Mouse (Mus musculus) liver, embryonic 13.5 days (tissue): ENCODE results near the gene Gm20481. TPM values are rescaled to one million over a fixed set of nuclear protein-coding genes. Genes with fewer than 3 reads are reported as not detected.
"Not testable (repeated sequence)": the region's sequence is repeated elsewhere in the genome, so short reads cannot be mapped to it uniquely, and the experiment has no call there.

Experiments
- ATAC-seq: fragments of 200-750 bp; cut with Nextera tagmentation; 2 replicates; pipeline ENCODE4 v1.8.0; 2017; ENCODE audit warnings: low read depth, mild to moderate bottlenecking, moderate number of reproducible peaks, moderate library complexity
- DNase-seq: peaks from one replicate; pipeline ENCODE4 v3.0.0; 2022
- H3K27ac ChIP-seq: fragments of 300-500 bp; sonication (generic); 2 replicates; pipeline ENCODE4 v1.5.1; 2015; ENCODE audit warnings: moderate library complexity, mild to moderate bottlenecking, inconsistent platforms
- H3K27me3 ChIP-seq: fragments of 300-500 bp; sonication (generic); 2 replicates; pipeline ENCODE4 v1.6.1; 2015; ENCODE audit warnings: mild to moderate bottlenecking, inconsistent platforms
- H3K36me3 ChIP-seq: fragments of 300-500 bp; sonication (generic); 2 replicates; pipeline ENCODE4 v1.6.1; 2015; ENCODE audit warnings: mild to moderate bottlenecking, inconsistent platforms
- H3K4me1 ChIP-seq: fragments of 300-500 bp; sonication (generic); replicated peaks from 2 replicates; pipeline ENCODE4 v1.6.1; 2015; ENCODE audit warnings: inconsistent platforms
- H3K4me2 ChIP-seq: fragments of 300-500 bp; sonication (generic); 2 replicates; pipeline ENCODE4 v1.6.1; 2015; ENCODE audit warnings: inconsistent platforms, mild to moderate bottlenecking, moderate library complexity
- H3K4me3 ChIP-seq: fragments of 300-500 bp; sonication (generic); replicated peaks from 2 replicates; pipeline ENCODE4 v1.5.1; 2015; ENCODE audit warnings: mild to moderate bottlenecking, inconsistent platforms
- H3K9ac ChIP-seq: fragments of 300-500 bp; sonication (generic); 2 replicates; pipeline ENCODE4 v1.6.1; 2015; ENCODE audit warnings: mild to moderate bottlenecking, inconsistent platforms
- H3K9me3 ChIP-seq: fragments of 300-500 bp; sonication (generic); replicated peaks from 2 replicates; pipeline ENCODE4 v1.6.1; 2016; ENCODE audit warnings: inconsistent platforms
- WGBS: fragments of 180-500 bp; shearing (Covaris S2); methylation state at CpG from one replicate; pipeline ENCODE4 v1.1.7; 2015; ENCODE audit not compliant: insufficient replicate concordance; 5-methylcytosine and 5-hydroxymethylcytosine counted together
- polyA plus RNA-seq: library from polyadenylated mRNA; unstranded; fragments of >200 nt; fragmentation: Nextera tagmentation; extraction: Ambion mirVana; gene quantifications from 2 replicates; pipeline ENCODE4 v1.2.1, GENCODE M21; 2015

Gene Gm20481
- polyA plus RNA-seq = not detected in 2 replicates

GRCm38 (mm10) chr17:34969822-34970221 is at the start of gene Gm20481:
Gene Gm20481 (plus strand): TSS chr17:34969912.
- not testable (repeated sequence) for DNase-seq, H3K27ac ChIP-seq, ATAC-seq, H3K9ac ChIP-seq, H3K36me3 ChIP-seq, H3K4me3 ChIP-seq, H3K4me2 ChIP-seq, H3K9me3 ChIP-seq
- WGBS = 46% methylated on average over 7 of the region's 11 CpGs
- Histone ChIP-seq H3K27me3 (peaks cover 79% of the 10 kb centered on the region), H3K4me1 (peaks cover 11% of the 10 kb centered on the region)

DNA sequence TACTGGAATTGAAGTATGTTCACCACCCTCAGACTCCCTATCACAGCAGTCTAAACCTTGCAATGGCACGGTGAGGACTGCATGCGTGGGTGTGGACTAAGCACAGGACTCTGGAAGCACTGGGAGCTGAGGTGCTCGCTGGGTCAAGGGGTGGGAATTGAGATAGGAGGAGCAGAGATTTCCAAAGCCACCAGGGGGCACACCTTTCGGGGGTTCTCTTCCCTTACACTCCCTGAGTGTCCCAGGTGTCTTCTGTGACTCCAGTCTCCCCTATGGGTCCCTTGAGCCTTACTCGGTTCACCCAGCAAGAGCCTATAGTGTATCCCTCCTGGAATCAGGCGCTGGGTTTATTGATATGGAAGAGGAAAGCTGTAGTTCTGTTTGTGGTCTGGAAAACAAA is 46.8 kb upstream of the Gm20481 start:
- Histone ChIP-seq H3K9ac (no peak overlapping the region), H3K4me1 (no peaks in the 10 kb centered on the region), H3K4me2 (no peak overlapping the region), H3K9me3 (no peaks in the 10 kb centered on the region), H3K27ac (no peak overlapping the region), H3K4me3 (no peak overlapping the region), H3K27me3 (no peaks in the 10 kb centered on the region), H3K36me3 (no peaks in the 10 kb centered on the region)
- ATAC-seq = peak; percentile 37; the same call in 1 of the 2 replicates
- DNase-seq = no peak
- WGBS = 42% methylated on average over 6 of the region's 6 CpGs

- ATAC-seq (no peak), DNase-seq (no peak)
- H3K9ac ChIP-seq = no peak overlapping the region
- no peak overlapping the region for H3K27ac ChIP-seq
- H3K4me3 ChIP-seq = no peak overlapping the region
- no peaks in the 10 kb centered on the region for H3K9me3 ChIP-seq
- no peaks in the 10 kb centered on the region for H3K36me3 ChIP-seq
- H3K27me3 ChIP-seq = no peaks in the 10 kb centered on the region
- H3K4me2 ChIP-seq = no peak overlapping the region
- H3K4me1 ChIP-seq = no peaks in the 10 kb centered on the region
- WGBS = 64% methylated on average over 5 of the region's 5 CpGs
Observed at GRCm38 (mm10) chr17:34924258-34924657, 45.5 kb upstream of the Gm20481 start.

GRCm38 (mm10) chr17:34927306-34928019 is 42.2 kb upstream of the Gm20481 start:
- 77% methylated on average over 18 of the region's 18 CpGs for WGBS
- no peak for ATAC-seq
- peaks cover 25% of the 10 kb centered on the region for H3K4me1 ChIP-seq
- no peaks in the 10 kb centered on the region for H3K27me3 ChIP-seq
- no peaks in the 10 kb centered on the region for H3K9me3 ChIP-seq
- H3K27ac ChIP-seq = no peak overlapping the region
- no peak for DNase-seq
- H3K9ac ChIP-seq = no peak overlapping the region
- H3K4me2 ChIP-seq = no peak overlapping the region
- no peaks in the 10 kb centered on the region for H3K36me3 ChIP-seq
- no peak overlapping the region for H3K4me3 ChIP-seq

DNA sequence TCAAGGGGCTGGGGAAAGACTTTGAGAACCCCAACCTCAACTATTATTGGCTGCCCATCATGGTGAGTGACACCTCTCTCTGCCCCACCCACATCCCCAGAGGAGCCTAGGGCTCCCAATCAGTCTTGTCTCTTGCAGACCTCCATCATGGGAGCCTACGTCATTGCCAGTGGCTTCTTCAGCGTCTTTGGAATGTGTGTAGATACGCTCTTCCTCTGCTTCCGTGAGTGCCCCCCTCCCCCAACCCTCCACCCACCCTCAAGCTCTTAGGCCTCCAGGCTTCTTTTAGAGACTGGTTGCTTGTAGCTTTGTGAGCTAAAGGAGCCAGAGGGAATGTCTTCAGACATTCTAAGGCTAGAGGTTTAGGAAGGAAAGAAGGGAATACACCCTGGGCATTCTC is 40.9 kb upstream of the Gm20481 start:
- no peaks in the 10 kb centered on the region for H3K27me3 ChIP-seq
- no peak overlapping the region for H3K4me2 ChIP-seq
- H3K36me3 ChIP-seq = 0 out of 2 replicates have a peak, but pooled peaks cover 4% of the 10 kb centered on the region
- H3K9ac ChIP-seq = no peak overlapping the region
- no peak overlapping the region for H3K4me3 ChIP-seq
- no peak overlapping the region for H3K27ac ChIP-seq
- no peaks in the 10 kb centered on the region for H3K9me3 ChIP-seq
- ATAC-seq = no peak
- WGBS = 41% methylated on average over 4 of the region's 4 CpGs
- DNase-seq = no peak
- H3K4me1 ChIP-seq = peaks cover 37% of the 10 kb centered on the region

GRCm38 (mm10) chr17:34931061-34931734 is 38.5 kb upstream of the Gm20481 start, which contains the start of gene Neu1:
Gene Neu1 (plus strand): TSS chr17:34931253.
- Histone ChIP-seq H3K9ac (peak within 1 kb of the TSS; percentile 82), H3K36me3 (peaks cover 6% of the 10 kb centered on the region; the same call in 1 of the 2 replicates), H3K4me1 (peaks cover 53% of the 10 kb centered on the region), H3K9me3 (no peaks in the 10 kb centered on the region), H3K4me2 (peak within 1 kb of the TSS; percentile 97), H3K4me3 (peak within 1 kb of the TSS; percentile 76), H3K27me3 (no peaks in the 10 kb centered on the region), H3K27ac (peak within 1 kb of the TSS; percentile 65)
- ATAC-seq = peak; percentile 93
- peak; percentile 95 for DNase-seq
- under 1% methylated on average over 37 of the region's 38 CpGs for WGBS

GRCm38 (mm10) chr17:34931735-34932098 is 38.0 kb upstream of the Gm20481 start:
- Histone ChIP-seq H3K36me3 (peaks cover 6% of the 10 kb centered on the region; the same call in 1 of the 2 replicates), H3K9ac (peak overlapping the region; percentile 82), H3K27ac (peak overlapping the region; percentile 65), H3K27me3 (no peaks in the 10 kb centered on the region), H3K4me3 (peak overlapping the region; percentile 76), H3K4me1 (peaks cover 53% of the 10 kb centered on the region), H3K9me3 (no peaks in the 10 kb centered on the region), H3K4me2 (peak overlapping the region; percentile 97)
- ATAC-seq = no peak; the same call in 1 of the 2 replicates
- whole genome bisulfite sequencing = 19% methylated on average over 14 of the region's 14 CpGs
- no peak for DNase-seq

- DNase-seq = no peak
- Histone ChIP-seq H3K36me3 (peaks cover 6% of the 10 kb centered on the region; the same call in 1 of the 2 replicates), H3K4me1 (peaks cover 53% of the 10 kb centered on the region), H3K9ac (peak overlapping the region; percentile 82), H3K9me3 (no peaks in the 10 kb centered on the region), H3K4me3 (peak overlapping the region; percentile 76), H3K27me3 (no peaks in the 10 kb centered on the region), H3K27ac (no peak overlapping the region), H3K4me2 (peak overlapping the region; percentile 97)
- WGBS = 61% methylated on average over 8 of the region's 8 CpGs
- ATAC-seq = no peak
Observed at GRCm38 (mm10) chr17:34932287-34932686, 37.4 kb upstream of the Gm20481 start.

GRCm38 (mm10) chr17:34934031-34934430 is 35.7 kb upstream of the Gm20481 start:
- no peaks in the 10 kb centered on the region for H3K9me3 ChIP-seq
- peaks cover 53% of the 10 kb centered on the region for H3K4me1 ChIP-seq
- peak overlapping the region; percentile 12; the same call in 1 of the 2 replicates for H3K4me2 ChIP-seq
- H3K27ac ChIP-seq = no peak overlapping the region
- no peak for ATAC-seq
- H3K27me3 ChIP-seq = no peaks in the 10 kb centered on the region
- 79% methylated on average over 24 of the region's 24 CpGs for WGBS
- H3K9ac ChIP-seq = no peak overlapping the region
- H3K4me3 ChIP-seq = no peak overlapping the region
- H3K36me3 ChIP-seq = peaks cover 6% of the 10 kb centered on the region; the same call in 1 of the 2 replicates
- DNase-seq = no peak

- Histone ChIP-seq H3K4me3 (no peak overlapping the region), H3K36me3 (peaks cover 6% of the 10 kb centered on the region; the same call in 1 of the 2 replicates), H3K4me1 (peaks cover 53% of the 10 kb centered on the region), H3K9ac (no peak overlapping the region), H3K27ac (no peak overlapping the region), H3K27me3 (no peaks in the 10 kb centered on the region), H3K4me2 (no peak overlapping the region), H3K9me3 (no peaks in the 10 kb centered on the region)
- ATAC-seq = no peak
- DNase-seq = no peak
- 43% methylated on average over 8 of the region's 8 CpGs for WGBS
Observed at GRCm38 (mm10) chr17:34934830-34935229, 34.9 kb upstream of the Gm20481 start.

DNA sequence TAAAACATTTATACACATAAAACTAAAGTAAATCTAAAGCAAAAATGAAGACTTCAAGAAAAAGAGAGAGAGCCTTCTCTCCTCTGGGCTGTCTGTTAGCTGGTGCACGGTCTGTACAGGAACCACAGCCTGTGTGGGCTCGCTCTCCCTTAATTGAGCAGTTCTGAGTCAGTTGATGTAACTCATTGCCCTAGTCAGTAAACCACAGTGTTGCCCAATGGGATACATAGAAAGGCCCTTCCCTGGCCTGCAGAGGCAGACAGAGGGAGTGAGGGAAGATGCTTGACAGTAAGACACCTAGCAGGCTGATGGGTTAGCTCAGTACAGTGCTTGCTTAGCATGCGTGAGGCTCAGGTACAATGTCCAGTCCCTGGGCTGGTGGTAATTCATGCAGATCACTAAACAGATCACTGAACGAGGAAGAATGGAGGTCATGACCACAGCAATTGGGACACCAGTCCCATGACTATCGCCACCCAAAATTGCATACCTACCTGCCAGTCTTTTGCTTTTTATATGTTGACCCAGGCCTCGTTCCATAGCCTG is 31.7 kb upstream of the Gm20481 start:
- H3K4me2 ChIP-seq = no peak overlapping the region
- no peak overlapping the region for H3K27ac ChIP-seq
- no peaks in the 10 kb centered on the region for H3K9me3 ChIP-seq
- H3K9ac ChIP-seq = peak overlapping the region; percentile 22; the same call in 1 of the 2 replicates
- H3K27me3 ChIP-seq = no peaks in the 10 kb centered on the region
- H3K36me3 ChIP-seq = peaks cover 3% of the 10 kb centered on the region; the same call in 1 of the 2 replicates
- ATAC-seq = no peak
- peaks cover 46% of the 10 kb centered on the region for H3K4me1 ChIP-seq
- WGBS = 78% methylated on average over 6 of the region's 6 CpGs
- H3K4me3 ChIP-seq = no peak overlapping the region
- DNase-seq = no peak
